Mouse (Mus musculus) adrenal gland, adult 8-10 months (tissue): Measurements from ENCODE around the gene Gm7735. TPM values are rescaled to one million over a fixed set of nuclear protein-coding genes. Genes with fewer than 3 reads are reported as not detected.
"Not testable (repeated sequence)": the region's sequence is repeated elsewhere in the genome, so short reads cannot be mapped to it uniquely, and the experiment has no call there.

Experiments
- DNase-seq: peaks from one replicate; pipeline ENCODE4 v3.0.0; 2022
- total RNA-seq, 4 experiments: library from RNA; stranded (reverse); gene quantifications; 2 replicates each; pipeline ENCODE4 v1.2.4; 2022

Gm7735 gene
- not detected for total RNA-seq

GRCm38 (mm10) chr16:89169190-89169589 is at the start of gene Gm7735:
Gene Gm7735, plus strand, starts transcription at chr16:89169490.
- DNase-seq, result not testable (repeated sequence)

GRCm38 (mm10) chr16:89140551-89140950 is 28.7 kb upstream of the Gm7735 start, which contains the start of gene Gm6358:
Gene Gm6358, plus strand, starts transcription at chr16:89140851.
- DNase-seq, result no peak

DNA sequence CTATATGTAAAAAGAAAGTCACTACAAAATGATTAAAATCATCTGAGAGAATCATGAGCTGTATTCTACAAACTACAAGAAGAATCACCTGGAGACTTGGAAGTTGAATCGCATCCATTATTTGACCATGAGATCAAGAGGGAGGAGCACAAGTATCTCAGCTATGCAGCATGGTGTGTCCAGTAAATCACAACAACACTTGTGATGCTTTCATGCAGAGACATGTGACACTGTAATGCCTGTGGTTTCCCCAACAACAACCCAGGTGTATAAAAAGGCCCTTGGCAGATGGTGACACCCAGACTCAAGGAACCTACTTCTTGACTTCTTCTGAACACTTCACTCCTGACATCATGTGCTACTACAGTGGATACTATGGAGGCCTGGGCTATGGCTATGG is 18.5 kb upstream of the Gm7735 start, which contains the start of gene Gm10061:
Gene Gm10061 (plus strand): TSS at position 301 of the 400 bp plus-strand sequence.
- DNase-seq, result no peak

DNA sequence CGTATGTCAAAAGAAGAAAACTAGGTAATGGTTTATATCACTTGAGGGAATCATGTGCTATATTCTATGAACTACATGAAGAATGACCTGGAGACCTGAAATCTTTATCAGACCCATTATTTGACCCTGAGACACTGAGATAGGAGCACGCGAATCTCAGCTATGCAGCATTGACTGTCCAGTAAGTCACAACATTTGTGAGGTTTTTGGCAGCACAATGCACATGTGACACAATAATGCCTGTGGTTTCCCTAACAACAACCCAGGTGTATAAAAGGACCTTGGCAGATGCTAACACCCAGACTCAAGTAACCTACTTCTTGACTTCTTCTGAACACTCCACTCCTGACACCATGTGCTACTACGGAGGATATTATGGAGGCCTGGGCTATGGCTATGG is 11.6 kb upstream of the Gm7735 start, which contains the start of gene Gm9789:
Gene Gm9789 (plus strand): TSS at position 301 of the 400 bp plus-strand sequence.
- DNase-seq, result no peak

DNA sequence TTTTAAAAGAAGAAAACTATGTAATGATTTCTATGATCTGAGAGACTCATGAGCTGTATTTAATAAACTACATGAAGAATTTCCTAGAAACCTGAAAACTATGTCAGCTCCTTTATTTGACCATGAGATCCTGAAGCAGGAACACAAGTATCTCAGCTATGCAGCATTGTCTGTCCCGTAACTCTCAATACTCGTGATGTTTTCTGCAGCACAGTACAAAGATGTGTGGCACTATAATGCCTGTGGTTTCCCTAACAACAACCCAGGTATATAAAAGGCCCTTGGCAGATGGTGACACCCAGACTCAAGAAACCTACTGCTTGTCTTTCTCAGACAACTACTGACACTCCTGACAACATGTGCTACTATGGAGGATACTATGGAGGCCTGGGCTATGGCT is 5.1 kb downstream of the Gm7735 start, which contains the start of gene 1110057P08Rik:
Gene 1110057P08Rik (plus strand): TSS at position 301 of the 400 bp plus-strand sequence.
- DNase-seq, result no peak

GRCm38 (mm10) chr16:89188621-89189020 is 19.3 kb downstream of the Gm7735 start:
- no peak for DNase-seq

DNA sequence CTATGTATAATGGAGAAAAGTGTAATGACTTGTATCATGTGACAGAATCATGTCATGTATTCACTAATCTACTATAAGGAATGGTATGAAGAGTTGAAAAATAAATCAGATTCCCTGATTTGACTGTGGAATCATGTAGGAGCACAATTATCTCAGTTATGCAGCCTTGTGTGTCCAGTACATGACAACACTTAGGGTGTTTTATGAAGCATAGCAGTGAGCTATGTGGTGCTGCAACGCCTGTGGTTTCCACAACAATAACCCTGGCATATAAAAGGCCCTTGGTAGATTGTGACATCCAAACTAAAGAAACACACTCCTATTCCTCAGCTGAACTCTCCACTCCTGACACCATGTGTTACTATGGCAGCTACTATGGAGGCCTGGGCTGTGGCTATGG is 36.3 kb downstream of the Gm7735 start, which contains the start of gene Krtap20-2:
Gene Krtap20-2 (plus strand): TSS at position 301 of the 400 bp plus-strand sequence.
- DNase-seq, result no peak

Other genes starting within 250 kb of the Gm7735 start
- not detected for gene Krtap19-9b, start 237.2 kb upstream of the Gm7735 start, total RNA-seq
- gene Krtap16-3, start 206.6 kb upstream of the Gm7735 start, total RNA-seq, result not detected
- not detected for gene Krtap22-2, start 158.7 kb upstream of the Gm7735 start, total RNA-seq
- not detected for gene Gm10229, start 154.2 kb upstream of the Gm7735 start, total RNA-seq
- not detected for gene Krtap6-1, start 137.8 kb upstream of the Gm7735 start, total RNA-seq
- not detected for gene Gm10228, start 128.0 kb upstream of the Gm7735 start, total RNA-seq
- not detected for gene Krtap6-5, start 121.6 kb upstream of the Gm7735 start, total RNA-seq
- gene 1110025L11Rik, start 105.5 kb upstream of the Gm7735 start, total RNA-seq, result not detected
- not detected for gene Krtap6-3, start 85.5 kb upstream of the Gm7735 start, total RNA-seq
- gene Gm6358, start 28.6 kb upstream of the Gm7735 start, total RNA-seq, result not detected
- gene Gm10061, start 18.4 kb upstream of the Gm7735 start, total RNA-seq, result not detected
- not detected for gene Gm9789, start 11.5 kb upstream of the Gm7735 start, total RNA-seq
- gene 1110057P08Rik, start 5.2 kb downstream of the Gm7735 start, total RNA-seq, result not detected
- not detected for gene Krtap20-2, start 36.4 kb downstream of the Gm7735 start, total RNA-seq
- not detected for gene Krtap21-1, start 234.4 kb downstream of the Gm7735 start, total RNA-seq